Mouse (Mus musculus): ENCODE measurements around the gene Thumpd3. TPM values are rescaled to one million over a fixed set of nuclear protein-coding genes. Genes with fewer than 3 reads are reported as not detected.
A peak's percentile ranks its signal among the peaks of the same experiment; 100 is the strongest.

Thumpd3 gene
- polyA plus RNA-seq (2014; fragmentation: Nextera tagmentation; extraction: Ambion mirVana) = 51.6 and 52.4 TPM in 2 replicates

DNA sequence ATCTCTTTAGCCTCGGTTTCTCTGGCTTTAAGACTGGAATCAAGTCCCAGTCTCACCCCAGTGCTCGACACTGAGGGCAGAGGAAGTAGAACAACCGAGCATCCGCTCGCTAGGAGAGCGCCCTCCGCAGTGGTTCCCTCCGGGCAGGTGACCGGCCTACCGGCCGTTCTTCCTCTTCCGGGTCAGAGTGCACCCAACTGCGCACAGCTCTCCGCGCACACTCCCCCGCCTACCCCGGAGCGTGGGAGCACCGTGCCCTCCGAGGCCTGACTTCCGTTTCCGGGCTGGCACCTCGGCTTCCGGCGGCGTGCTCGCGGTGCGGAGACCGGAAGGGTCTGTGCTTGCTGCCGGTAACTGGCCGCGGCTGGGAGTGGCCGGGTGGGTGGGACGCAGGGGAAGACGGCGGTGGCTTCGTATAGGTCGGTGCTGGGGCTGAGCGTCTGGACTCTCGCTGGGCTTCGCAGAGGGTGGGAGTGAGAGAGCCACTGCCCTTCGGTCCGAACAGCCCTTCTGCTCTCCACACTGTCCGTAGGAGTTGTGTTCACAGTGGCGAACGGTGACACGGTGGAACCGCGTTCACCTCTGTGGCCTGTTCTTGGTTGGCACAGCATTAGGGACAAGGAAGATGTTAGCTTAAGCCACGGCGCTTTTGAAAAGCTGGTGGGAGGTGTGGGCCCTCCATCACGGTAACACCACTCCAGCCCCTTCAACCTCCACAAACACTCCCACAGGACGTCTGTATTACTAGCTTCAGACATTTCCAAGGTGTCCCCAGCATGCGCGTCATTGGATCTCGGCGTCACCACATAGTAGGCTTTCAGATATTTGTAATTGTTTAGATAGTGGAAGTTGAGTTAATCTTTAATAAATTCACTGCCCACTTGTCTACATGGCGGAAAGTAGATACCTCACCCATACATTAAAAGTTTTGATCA is at the start of gene Thumpd3:
Gene Thumpd3 (plus strand): TSS at position 185 of the 935 bp plus-strand sequence.
- peak; percentile 99 for ATAC-seq (replicated peaks; ENCODE audit: insufficient number of reproducible peaks, low FRiP score, low TSS enrichment, low read depth)
- Histone ChIP-seq H3K4me3 (ENCODE audit: low read depth, low read length) (peak within 1 kb of the TSS; percentile 82), H3K9ac (replicated peaks; ENCODE audit: low read length) (peak within 1 kb of the TSS; percentile 86), H3K4me2 (ENCODE audit: low read depth, low read length) (peak within 1 kb of the TSS; percentile 87), H3K27ac (replicated peaks; ENCODE audit: low read depth, low read length) (peak within 1 kb of the TSS; percentile 81), H3K9me3 (replicated peaks; ENCODE audit: control insufficient read depth, low read length) (no peaks in the 10 kb centered on the region), H3K4me1 (ENCODE audit: control insufficient read depth, insufficient read depth, low read length) (no peaks in the 10 kb centered on the region; the same call in 1 of the 2 replicates), H3K27me3 (ENCODE audit: control insufficient read depth, insufficient read depth, low read length) (no peaks in the 10 kb centered on the region), H3K36me3 (replicated peaks; ENCODE audit: control insufficient read depth, insufficient read depth, low read depth, low read length) (no peaks in the 10 kb centered on the region)
- 1% methylated on average over 59 of the region's 59 CpGs for WGBS
- peak; percentile 99 for DNase-seq (ENCODE audit: low spot score)

DNA sequence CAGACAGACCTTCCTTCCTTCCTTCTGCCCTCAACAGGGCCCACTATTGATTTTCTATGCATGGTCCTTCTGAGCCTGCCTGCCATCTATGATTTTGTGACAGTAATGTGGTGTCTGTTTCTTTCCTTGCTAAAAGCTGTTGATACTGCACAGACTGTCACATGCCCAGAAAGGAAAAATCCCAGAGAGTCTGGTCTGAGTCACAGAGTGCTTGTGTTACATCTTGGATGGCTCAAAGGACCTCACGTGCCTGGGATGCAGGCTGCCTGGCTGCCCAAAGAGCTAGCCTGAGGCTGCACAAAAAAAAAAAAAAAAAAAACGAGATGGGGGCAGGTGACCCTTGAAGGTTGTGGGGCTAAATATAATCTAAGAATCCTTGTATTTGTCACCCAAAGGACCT is 46.8 kb upstream of the Thumpd3 start:
- 33% methylated on average over 2 of the region's 2 CpGs for WGBS
- H3K9ac ChIP-seq (replicated peaks; ENCODE audit: low read length) = no peak overlapping the region
- H3K4me2 ChIP-seq (ENCODE audit: low read depth, low read length) = no peak overlapping the region
- no peaks in the 10 kb centered on the region for H3K9me3 ChIP-seq (replicated peaks; ENCODE audit: control insufficient read depth, low read length)
- no peak overlapping the region for H3K4me3 ChIP-seq (ENCODE audit: low read depth, low read length)
- no peak overlapping the region for H3K27ac ChIP-seq (replicated peaks; ENCODE audit: low read depth, low read length)
- no peaks in the 10 kb centered on the region for H3K4me1 ChIP-seq (ENCODE audit: control insufficient read depth, insufficient read depth, low read length)
- ATAC-seq (replicated peaks; ENCODE audit: insufficient number of reproducible peaks, low FRiP score, low TSS enrichment, low read depth) (no peak), DNase-seq (ENCODE audit: low spot score) (no peak)
- no peaks in the 10 kb centered on the region for H3K36me3 ChIP-seq (replicated peaks; ENCODE audit: control insufficient read depth, insufficient read depth, low read depth, low read length)
- H3K27me3 ChIP-seq (ENCODE audit: control insufficient read depth, insufficient read depth, low read length) = no peaks in the 10 kb centered on the region

DNA sequence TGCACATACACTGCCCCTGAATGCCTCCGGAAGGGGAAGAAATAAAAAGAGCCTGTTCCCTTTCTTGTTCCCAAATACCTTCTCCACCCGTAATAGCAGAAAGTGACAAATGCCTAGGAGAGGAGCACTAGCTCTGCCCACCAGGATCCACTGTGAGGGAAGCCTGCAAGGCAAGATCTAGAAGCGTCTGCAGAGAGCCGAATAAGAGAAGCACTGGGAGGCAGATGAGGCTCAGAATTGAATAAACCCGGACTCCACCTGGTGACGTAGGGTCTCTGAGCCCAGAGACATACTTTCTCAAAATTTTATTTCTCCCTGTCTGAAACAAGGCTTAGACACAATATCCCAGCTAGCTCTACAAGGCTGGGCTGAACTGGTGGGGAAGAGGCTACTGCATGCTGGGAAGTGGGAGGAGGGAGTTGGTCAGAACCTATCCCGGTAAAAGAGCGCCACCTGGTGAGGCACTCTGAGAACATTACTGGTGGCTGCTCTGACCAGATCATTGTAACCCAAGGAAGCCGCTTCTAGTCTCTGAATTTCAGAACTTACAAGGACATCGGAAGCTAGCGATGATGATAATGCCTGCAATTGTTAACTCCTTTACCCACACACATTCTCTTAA is 45.2 kb upstream of the Thumpd3 start:
- H3K27me3 ChIP-seq (ENCODE audit: control insufficient read depth, insufficient read depth, low read length) = no peaks in the 10 kb centered on the region
- H3K4me3 ChIP-seq (ENCODE audit: low read depth, low read length) = no peak overlapping the region
- no peaks in the 10 kb centered on the region for H3K4me1 ChIP-seq (ENCODE audit: control insufficient read depth, insufficient read depth, low read length)
- peak; percentile 86 for ATAC-seq (replicated peaks; ENCODE audit: insufficient number of reproducible peaks, low FRiP score, low TSS enrichment, low read depth)
- peak; percentile 95 for DNase-seq (ENCODE audit: low spot score)
- no peak overlapping the region for H3K9ac ChIP-seq (replicated peaks; ENCODE audit: low read length)
- no peak overlapping the region for H3K27ac ChIP-seq (replicated peaks; ENCODE audit: low read depth, low read length)
- H3K9me3 ChIP-seq (replicated peaks; ENCODE audit: control insufficient read depth, low read length) = no peaks in the 10 kb centered on the region
- no peaks in the 10 kb centered on the region for H3K36me3 ChIP-seq (replicated peaks; ENCODE audit: control insufficient read depth, insufficient read depth, low read depth, low read length)
- 35% methylated on average over 11 of the region's 11 CpGs for WGBS
- no peak overlapping the region for H3K4me2 ChIP-seq (ENCODE audit: low read depth, low read length)

DNA sequence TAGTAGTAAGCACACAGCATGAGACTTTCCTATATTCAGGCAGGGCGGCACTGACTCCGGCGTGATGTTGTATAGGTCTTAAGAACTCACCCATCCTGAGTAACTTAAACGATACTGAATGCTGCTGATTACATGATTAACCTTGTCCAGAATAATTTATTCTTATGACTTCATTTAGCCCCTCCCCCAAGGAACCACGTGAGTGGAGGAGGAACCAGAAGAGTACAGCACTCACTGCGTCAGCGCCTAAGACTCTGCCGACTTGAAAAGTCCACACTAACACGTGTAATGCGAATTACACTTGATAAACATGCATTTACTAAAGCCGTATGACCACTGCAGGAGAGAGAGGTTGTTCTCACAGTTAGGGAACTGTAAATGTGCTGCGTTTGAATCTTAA is 44.3 kb upstream of the Thumpd3 start:
- Histone ChIP-seq H3K4me1 (ENCODE audit: control insufficient read depth, insufficient read depth, low read length) (no peaks in the 10 kb centered on the region), H3K27ac (replicated peaks; ENCODE audit: low read depth, low read length) (no peak overlapping the region), H3K36me3 (replicated peaks; ENCODE audit: control insufficient read depth, insufficient read depth, low read depth, low read length) (no peaks in the 10 kb centered on the region), H3K9ac (replicated peaks; ENCODE audit: low read length) (no peak overlapping the region), H3K4me3 (ENCODE audit: low read depth, low read length) (no peak overlapping the region), H3K9me3 (replicated peaks; ENCODE audit: control insufficient read depth, low read length) (no peaks in the 10 kb centered on the region), H3K27me3 (ENCODE audit: control insufficient read depth, insufficient read depth, low read length) (no peaks in the 10 kb centered on the region), H3K4me2 (ENCODE audit: low read depth, low read length) (no peak overlapping the region)
- DNase-seq (ENCODE audit: low spot score) (no peak), ATAC-seq (replicated peaks; ENCODE audit: insufficient number of reproducible peaks, low FRiP score, low TSS enrichment, low read depth) (no peak)
- 70% methylated on average over 12 of the region's 12 CpGs for WGBS

DNA sequence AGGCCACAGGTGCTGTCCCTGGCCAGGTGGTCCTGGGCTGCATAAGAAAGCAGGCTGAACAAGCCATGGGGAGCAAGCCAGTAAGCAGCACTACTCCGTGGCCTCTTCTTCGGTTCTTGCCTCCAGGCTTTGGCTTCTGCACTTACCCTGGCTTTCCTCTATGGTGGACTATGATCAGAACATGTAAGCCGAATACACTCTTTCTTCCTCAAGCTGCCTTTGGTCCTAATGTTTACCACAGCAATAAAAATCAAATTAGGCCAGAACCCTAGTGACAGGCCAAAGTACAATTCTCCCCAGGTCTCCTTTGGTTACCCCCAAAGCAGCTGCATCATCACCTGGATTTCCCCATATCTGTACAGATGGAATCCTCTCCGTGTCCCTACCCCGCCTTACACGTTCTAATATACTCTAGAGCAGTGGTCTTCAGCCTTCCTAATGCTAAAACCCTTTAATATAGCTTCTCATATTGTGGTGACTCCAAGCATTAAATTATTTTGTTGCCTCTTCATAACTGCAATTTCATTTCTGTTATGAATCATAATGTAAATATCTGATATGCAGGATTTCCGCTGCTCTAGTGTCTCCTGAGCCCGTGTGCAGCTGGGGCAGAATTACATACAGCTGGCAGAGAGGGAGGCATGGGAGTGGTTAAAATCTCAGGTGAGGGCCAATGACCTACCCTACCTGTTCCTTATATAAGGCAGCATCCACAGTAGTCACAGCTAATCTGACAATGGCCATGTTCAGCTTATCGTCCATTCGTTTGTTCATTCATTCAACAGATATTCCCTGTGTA is 42.5 kb upstream of the Thumpd3 start:
- no peaks in the 10 kb centered on the region for H3K36me3 ChIP-seq (replicated peaks; ENCODE audit: control insufficient read depth, insufficient read depth, low read depth, low read length)
- H3K9ac ChIP-seq (replicated peaks; ENCODE audit: low read length) = no peak overlapping the region
- DNase-seq (ENCODE audit: low spot score) (no peak), ATAC-seq (replicated peaks; ENCODE audit: insufficient number of reproducible peaks, low FRiP score, low TSS enrichment, low read depth) (no peak)
- H3K27me3 ChIP-seq (ENCODE audit: control insufficient read depth, insufficient read depth, low read length) = no peaks in the 10 kb centered on the region
- no peak overlapping the region for H3K27ac ChIP-seq (replicated peaks; ENCODE audit: low read depth, low read length)
- H3K4me2 ChIP-seq (ENCODE audit: low read depth, low read length) = no peak overlapping the region
- no peaks in the 10 kb centered on the region for H3K4me1 ChIP-seq (ENCODE audit: control insufficient read depth, insufficient read depth, low read length)
- WGBS = 83% methylated on average over 10 of the region's 10 CpGs
- no peaks in the 10 kb centered on the region for H3K9me3 ChIP-seq (replicated peaks; ENCODE audit: control insufficient read depth, low read length)
- no peak overlapping the region for H3K4me3 ChIP-seq (ENCODE audit: low read depth, low read length)

DNA sequence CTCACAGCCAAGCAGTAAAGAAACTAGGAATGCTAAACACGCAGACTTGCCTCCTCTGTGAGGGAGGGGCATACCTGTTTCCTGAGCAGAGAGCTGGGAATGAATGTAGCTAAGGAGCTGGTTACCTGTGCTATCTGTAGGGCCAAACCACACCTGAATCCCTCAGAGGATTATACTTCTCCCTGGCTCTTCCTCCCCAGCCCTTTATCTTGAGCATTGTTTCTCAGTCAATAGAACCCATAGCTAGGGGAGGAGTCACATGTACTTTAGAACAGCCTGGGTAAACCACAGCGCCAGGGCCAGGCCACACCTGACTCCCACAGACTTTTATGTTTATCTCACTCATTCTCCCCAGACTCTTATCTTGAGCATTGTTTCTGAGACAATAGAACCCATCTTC is 39.2 kb upstream of the Thumpd3 start:
- Histone ChIP-seq H3K27me3 (ENCODE audit: control insufficient read depth, insufficient read depth, low read length) (no peaks in the 10 kb centered on the region), H3K4me1 (ENCODE audit: control insufficient read depth, insufficient read depth, low read length) (no peaks in the 10 kb centered on the region), H3K36me3 (replicated peaks; ENCODE audit: control insufficient read depth, insufficient read depth, low read depth, low read length) (no peaks in the 10 kb centered on the region), H3K9ac (replicated peaks; ENCODE audit: low read length) (no peak overlapping the region), H3K4me3 (ENCODE audit: low read depth, low read length) (no peak overlapping the region), H3K4me2 (ENCODE audit: low read depth, low read length) (no peak overlapping the region), H3K9me3 (replicated peaks; ENCODE audit: control insufficient read depth, low read length) (no peaks in the 10 kb centered on the region), H3K27ac (replicated peaks; ENCODE audit: low read depth, low read length) (no peak overlapping the region)
- 65% methylated on average over 2 of the region's 2 CpGs for WGBS
- DNase-seq (ENCODE audit: low spot score) (no peak), ATAC-seq (replicated peaks; ENCODE audit: insufficient number of reproducible peaks, low FRiP score, low TSS enrichment, low read depth) (no peak)

DNA sequence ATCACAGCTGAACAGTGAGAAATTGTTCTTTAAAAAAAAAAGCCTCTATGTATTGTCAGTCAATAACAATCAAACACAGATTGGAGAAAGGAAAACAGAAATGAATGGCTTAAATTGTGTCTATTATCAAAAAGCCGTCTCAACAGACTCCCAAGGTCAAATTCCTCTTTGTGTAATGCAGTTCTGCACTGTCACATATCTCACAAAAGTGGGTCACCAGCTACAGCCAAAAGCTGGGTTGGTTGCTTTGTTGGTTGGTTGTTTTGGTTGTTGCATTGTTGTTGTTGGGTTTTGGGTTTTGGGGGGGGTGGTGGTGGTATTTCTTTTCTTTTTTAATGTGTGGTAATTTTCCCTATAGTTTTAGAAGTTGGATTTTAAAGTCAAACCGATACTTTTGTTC is 34.1 kb upstream of the Thumpd3 start:
- Histone ChIP-seq H3K36me3 (replicated peaks; ENCODE audit: control insufficient read depth, insufficient read depth, low read depth, low read length) (no peaks in the 10 kb centered on the region), H3K27me3 (ENCODE audit: control insufficient read depth, insufficient read depth, low read length) (no peaks in the 10 kb centered on the region), H3K4me1 (ENCODE audit: control insufficient read depth, insufficient read depth, low read length) (no peaks in the 10 kb centered on the region), H3K4me2 (ENCODE audit: low read depth, low read length) (no peak overlapping the region), H3K9ac (replicated peaks; ENCODE audit: low read length) (no peak overlapping the region), H3K4me3 (ENCODE audit: low read depth, low read length) (no peak overlapping the region), H3K9me3 (replicated peaks; ENCODE audit: control insufficient read depth, low read length) (no peaks in the 10 kb centered on the region), H3K27ac (replicated peaks; ENCODE audit: low read depth, low read length) (no peak overlapping the region)
- ATAC-seq (replicated peaks; ENCODE audit: insufficient number of reproducible peaks, low FRiP score, low TSS enrichment, low read depth) (no peak), DNase-seq (ENCODE audit: low spot score) (no peak)
- 54% methylated on average over 2 of the region's 2 CpGs for WGBS

Data from embryonic facial prominence, embryonic 11.5 days (tissue).